Mouse (Mus musculus): ENCODE data around the gene Syt14. TPM values are rescaled to one million over a fixed set of nuclear protein-coding genes. Genes with fewer than 3 reads are reported as not detected.
A peak's percentile ranks its signal among the peaks of the same experiment; 100 is the strongest.

Syt14 gene
- total RNA-seq, 2 experiments from 2014 or later: 0.29 TPM

- DNase-seq: no peak
Measured at GRCm38 (mm10) chr1:192861305-192861960, 174.1 kb downstream of the Syt14 start.

DNA sequence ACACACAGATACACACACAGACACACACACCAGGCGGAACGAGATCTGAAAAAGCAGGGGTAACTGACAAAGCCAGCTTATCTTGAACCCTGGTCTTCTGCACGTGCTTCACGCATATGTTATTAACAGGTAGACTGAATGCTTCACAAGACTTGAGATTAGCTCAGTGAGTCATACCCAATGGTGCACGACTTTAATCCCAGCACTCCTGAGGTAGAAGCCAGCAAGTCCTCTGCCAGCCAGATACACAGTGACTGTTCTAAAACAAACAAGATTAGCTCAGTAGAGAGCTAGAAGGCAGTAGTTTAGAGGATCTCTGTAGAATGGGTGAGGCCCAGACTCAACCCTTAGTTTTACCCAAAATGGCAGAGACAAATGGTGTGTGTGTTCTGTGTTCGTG is 175.3 kb downstream of the Syt14 start:
- no peak for DNase-seq

DNA sequence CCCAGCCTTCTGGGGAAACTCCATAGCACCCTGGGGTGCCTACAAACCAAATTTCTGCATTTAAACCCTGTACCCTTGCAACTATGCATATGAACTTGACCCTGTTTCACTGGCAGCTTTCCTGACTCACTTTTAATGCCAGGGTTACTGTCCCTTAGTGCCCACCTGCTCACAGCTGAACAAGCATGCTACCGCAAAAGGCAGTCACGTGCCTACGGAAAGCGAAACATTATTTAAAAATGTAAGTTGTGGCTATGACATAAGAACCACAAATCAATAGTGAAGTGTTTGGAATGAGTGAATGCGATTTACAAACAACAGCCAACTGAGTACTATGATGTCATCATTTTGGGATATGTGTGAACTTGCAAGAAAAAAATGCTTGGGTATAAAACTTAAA is 178.0 kb downstream of the Syt14 start:
- no peak for DNase-seq

DNA sequence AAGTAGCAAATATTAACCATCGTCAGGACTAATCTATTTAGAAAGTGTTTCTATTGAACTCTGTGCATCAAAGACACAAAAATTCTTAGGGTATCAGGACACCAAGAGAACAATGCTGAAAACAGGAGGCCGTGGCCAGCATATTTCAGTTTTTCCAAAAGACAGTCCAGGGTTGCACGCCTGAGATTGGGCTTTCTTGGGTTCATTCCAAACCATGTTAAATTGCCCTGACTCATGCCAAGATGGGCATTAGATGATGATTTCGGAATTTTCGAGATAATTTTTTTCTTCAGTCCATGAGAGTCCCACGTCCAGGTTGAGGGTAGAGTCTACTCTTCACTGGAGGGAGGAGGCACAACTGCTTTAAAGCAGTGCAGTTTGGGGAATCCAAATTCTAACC is 178.6 kb downstream of the Syt14 start:
- DNase-seq: no peak

DNA sequence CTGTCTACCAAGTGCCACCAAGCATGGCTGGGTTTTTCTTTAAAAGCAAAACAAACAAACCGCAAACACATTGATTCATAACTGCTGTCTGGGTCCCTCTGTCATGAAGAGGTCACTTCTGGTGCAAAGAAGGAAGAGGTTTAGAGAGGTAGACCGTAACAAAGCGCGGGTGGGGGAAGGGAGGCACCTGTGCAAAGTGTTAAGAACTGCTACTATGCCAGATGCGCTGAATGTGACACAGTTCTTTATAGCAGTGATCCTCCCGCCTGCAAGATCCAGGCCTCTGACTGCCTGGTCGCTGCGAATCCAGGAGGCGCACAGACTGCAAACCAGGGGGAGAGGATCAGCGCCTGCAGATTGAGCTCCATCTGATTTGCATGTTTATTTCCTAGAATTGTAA is 179.2 kb downstream of the Syt14 start:
- no peak for DNase-seq

- DNase-seq: peak; percentile 70
Measured at GRCm38 (mm10) chr1:192855474-192856230, 179.9 kb downstream of the Syt14 start, which contains the start of gene Sertad4. Sertad4 (minus strand) TSS chr1:192855756.

DNA sequence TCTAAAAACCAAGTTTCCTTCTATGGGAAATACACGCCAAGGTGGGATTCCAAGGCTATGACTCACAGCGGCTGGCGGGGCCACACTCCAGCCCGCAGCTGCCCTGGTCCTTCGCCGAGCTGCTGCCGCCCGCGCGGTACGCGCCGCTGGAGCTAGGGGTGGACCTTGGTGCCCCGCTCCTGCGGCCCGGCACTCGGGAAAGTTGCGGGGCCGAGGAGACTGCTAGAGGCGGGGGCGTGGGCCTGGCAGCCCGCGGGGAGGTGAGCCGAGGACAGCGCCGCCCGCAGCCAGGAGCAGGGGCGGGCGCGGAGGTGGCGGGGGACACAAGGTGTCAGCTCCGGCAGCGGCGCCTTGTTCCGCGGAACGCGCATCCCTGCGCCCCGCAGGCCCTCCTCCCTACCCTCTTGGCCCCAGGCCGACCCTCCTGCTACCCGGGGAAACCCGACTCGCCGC is 180.7 kb downstream of the Syt14 start:
- peak; percentile 68 for DNase-seq

DNA sequence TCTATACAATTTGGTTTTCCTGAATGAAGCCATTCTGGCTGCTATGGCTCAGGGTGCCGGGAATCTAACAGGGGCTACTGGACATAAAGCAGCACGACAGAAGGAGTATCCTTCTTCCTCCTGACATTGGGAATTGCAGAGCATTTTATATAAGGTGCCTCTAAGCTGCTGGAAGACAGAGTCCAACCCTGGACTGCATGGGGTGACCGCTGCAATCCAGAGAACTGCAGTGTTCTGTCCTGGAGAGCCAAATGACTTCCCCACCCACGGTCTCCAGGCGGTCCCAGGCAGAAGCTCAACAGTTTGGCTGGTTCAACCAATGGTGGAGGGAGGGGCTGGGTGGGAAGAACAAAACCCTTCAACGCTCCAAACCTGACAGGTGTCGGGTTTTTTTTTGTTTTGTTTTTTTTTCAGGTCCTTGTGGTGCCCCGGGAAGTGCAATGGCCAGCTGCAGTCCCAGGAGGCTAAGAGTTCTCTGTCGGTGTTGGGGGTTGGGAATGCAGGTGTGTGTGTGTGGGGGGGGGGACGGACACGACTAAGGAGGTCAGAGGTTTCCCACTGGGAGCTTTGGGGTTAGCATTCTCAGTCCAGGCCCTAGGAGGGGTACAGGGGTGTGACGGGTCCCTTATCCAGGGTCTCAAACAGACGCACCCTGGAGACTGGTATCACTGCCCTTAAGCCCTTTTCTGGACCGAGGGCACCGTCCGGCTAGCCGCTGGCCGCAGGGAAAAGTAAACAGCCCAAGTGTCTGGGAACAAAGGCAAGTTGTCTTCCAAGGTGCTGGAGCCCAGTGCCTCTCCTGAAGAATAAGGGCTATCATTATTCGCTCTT is 181.4 kb downstream of the Syt14 start:
- no peak for DNase-seq

GRCm38 (mm10) chr1:192853429-192853828 is 182.1 kb downstream of the Syt14 start:
- no peak for DNase-seq

- DNase-seq: no peak
Measured at GRCm38 (mm10) chr1:192852047-192852446, 183.5 kb downstream of the Syt14 start.

DNA sequence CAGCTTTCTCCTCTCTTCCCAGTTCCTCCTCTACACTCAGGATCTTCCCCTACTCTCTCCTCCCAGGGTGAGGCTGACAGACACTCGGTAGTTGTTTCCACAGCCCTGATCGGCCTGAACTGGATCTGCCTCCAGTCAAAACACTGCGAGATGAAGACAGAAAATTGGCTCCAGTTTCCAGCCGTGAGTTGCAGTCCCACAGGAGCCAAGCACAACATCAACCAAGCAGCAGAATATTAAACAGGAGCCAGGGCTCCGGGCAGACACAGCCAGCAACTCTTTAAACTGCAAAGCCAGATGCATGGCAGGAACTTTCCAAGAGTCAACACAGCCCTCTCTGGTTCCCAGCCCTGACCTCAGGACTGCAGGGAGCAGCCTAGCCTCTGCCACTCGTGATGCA is 183.9 kb downstream of the Syt14 start:
- peak; percentile 76 for DNase-seq

GRCm38 (mm10) chr1:192851126-192851525 is 184.4 kb downstream of the Syt14 start:
- no peak for DNase-seq

DNA sequence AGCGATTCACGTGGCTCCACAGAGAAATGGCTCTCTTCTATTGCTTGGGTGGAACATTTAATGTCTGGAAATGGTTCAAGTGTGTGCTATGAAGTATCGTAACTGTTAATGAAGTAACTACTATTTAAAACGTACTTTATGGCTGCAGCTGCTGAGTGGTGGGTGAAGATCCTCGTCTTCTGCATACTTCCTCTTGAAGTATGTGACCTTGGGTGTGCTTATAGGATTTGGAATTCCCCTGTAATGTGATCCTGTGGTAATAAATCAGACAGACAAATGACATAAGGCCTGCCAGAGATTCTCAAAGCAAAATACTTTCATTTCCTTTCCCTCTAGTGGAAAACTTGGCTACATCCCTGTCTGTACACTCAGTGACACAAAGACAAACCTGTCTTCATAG is 186.0 kb downstream of the Syt14 start:
- DNase-seq: no peak

DNA sequence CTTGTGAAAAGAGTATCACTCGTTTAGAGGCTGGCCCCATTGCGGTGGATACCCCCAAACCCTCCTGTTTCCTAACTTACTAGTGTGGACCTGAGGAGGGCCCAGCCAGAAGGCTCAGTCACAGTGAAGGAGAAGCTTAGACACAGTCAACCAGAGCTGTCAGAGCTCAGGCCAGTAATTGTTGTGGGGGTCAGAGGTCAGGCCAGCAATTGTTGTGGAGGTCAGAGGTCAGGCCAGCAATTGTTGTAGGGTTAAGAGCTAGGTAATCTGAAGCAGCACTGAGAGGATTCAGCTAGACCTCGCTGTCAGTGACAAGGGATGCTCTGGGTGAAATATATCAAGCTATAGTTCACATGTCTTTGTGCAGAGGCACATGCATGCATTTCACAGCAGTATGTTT is 188.3 kb downstream of the Syt14 start:
- no peak for DNase-seq

Other genes starting within 250 kb of the Syt14 start
- gene Sertad4, start 180.0 kb downstream of the Syt14 start, total RNA-seq (2021): 10 to 100 TPM; 14.9 to 16.7 TPM
- 10 to 100 TPM; 10.2 to 11.8 TPM for gene Diexf, start 94.5 kb upstream of the Syt14 start, total RNA-seq (2021)
- 1 to 10 TPM; 6.0 to 7.5 TPM for gene Irf6, start 117.3 kb upstream of the Syt14 start, total RNA-seq (2021)
- 1 to 10 TPM; 5.3 to 7.8 TPM for gene A130010J15Rik, start 132.3 kb upstream of the Syt14 start, total RNA-seq (2021)
- 1 to 10 TPM; 1.0 to 1.4 TPM for gene Traf3ip3, start 165.9 kb upstream of the Syt14 start, total RNA-seq (2021)
- 1 to 10 TPM; 8.3 to 9.7 TPM for gene Lamb3, start 171.9 kb upstream of the Syt14 start, total RNA-seq (2021)
- gene Hsd11b1, start 228.3 kb upstream of the Syt14 start, total RNA-seq (2021): 1 to 10 TPM; 1.0 to 1.5 TPM
- 10 to 100 TPM; 51.9 to 62.0 TPM for gene G0s2, start 237.4 kb upstream of the Syt14 start, total RNA-seq (2021)